Mouse (Mus musculus) right cerebral cortex, postnatal 14 days (tissue): Measurements from ENCODE around the gene Lamb1.
A peak's percentile ranks its signal among the peaks of the same experiment; 100 is the strongest.

Experiments used
- DNase-seq: peaks from one replicate; pipeline ENCODE4 v3.0.0; 2022

Gene Lamb1

GRCm38 (mm10) chr12:31293361-31294142, 28.5 kb downstream of the Lamb1 start:
- no peak for DNase-seq

- no peak for DNase-seq
These were observed 29.5 kb downstream of the Lamb1 start for GRCm38 (mm10) chr12:31294526-31294925.

GRCm38 (mm10) chr12:31294996-31295395, 30.0 kb downstream of the Lamb1 start:
- DNase-seq, result no peak

GRCm38 (mm10) chr12:31295505-31295904, 30.5 kb downstream of the Lamb1 start:
- DNase-seq, result no peak

- no peak for DNase-seq
These were observed 31.1 kb downstream of the Lamb1 start for GRCm38 (mm10) chr12:31296097-31296496.

- no peak for DNase-seq
These were observed 33.1 kb downstream of the Lamb1 start for GRCm38 (mm10) chr12:31298122-31298521.

DNA sequence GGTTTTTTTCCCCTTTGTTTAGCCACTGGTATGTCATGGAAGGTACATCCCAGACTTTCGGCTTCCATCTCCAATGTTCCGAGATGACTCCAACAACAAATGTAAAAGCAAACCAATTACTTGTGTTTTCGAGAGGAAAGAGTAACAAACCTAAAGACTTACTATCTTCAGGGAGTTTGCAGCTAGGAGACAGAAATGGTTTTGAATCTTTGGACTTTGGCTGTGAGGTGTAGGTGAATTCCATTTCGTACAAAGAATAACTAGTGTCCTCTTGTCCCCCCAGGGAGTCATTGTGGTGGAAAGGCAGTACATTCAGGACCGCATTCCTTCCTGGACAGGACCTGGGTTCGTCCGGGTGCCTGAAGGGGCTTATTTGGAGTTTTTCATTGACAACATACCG, 33.5 kb downstream of the Lamb1 start:
- no peak for DNase-seq

- no peak for DNase-seq
These were observed 34.1 kb downstream of the Lamb1 start for GRCm38 (mm10) chr12:31299126-31299525.

DNA sequence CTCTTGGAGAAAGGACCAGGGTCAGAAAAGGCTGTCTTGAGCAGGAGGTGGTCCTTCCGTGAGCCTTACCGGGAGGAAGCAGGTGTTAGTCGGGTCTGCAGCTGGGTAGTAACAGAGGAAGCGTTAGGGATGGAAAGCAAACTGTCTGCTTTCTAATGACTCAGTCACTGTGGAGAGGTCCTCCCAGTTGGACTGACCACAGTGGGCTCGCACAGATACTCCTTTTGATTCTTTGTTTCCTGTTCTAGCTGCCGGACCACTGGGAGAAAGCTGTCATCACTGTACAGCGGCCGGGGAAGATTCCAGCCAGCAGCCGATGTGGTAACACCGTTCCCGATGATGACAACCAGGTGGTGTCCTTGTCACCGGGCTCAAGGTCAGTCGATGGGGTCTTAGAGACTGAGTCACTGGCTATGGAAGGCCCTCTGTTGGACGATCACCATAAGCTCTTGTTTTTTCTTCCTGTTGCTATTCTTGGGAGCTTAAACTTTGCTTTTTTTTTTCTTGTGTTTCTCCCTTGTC, 34.7 kb downstream of the Lamb1 start:
- no peak for DNase-seq

GRCm38 (mm10) chr12:31300276-31300675, 35.2 kb downstream of the Lamb1 start:
- no peak for DNase-seq

- DNase-seq, result no peak
These were observed 37.2 kb downstream of the Lamb1 start for GRCm38 (mm10) chr12:31302266-31302665.

- DNase-seq, result no peak
These were observed 37.9 kb downstream of the Lamb1 start for GRCm38 (mm10) chr12:31302766-31303511.

GRCm38 (mm10) chr12:31306075-31306675, 41.1 kb downstream of the Lamb1 start:
- DNase-seq, result peak; percentile 31

- no peak for DNase-seq
These were observed 42.0 kb downstream of the Lamb1 start for GRCm38 (mm10) chr12:31307011-31307410.

- no peak for DNase-seq
These were observed 42.7 kb downstream of the Lamb1 start for GRCm38 (mm10) chr12:31307756-31308155.

GRCm38 (mm10) chr12:31310687-31311086, 45.7 kb downstream of the Lamb1 start:
- no peak for DNase-seq

DNA sequence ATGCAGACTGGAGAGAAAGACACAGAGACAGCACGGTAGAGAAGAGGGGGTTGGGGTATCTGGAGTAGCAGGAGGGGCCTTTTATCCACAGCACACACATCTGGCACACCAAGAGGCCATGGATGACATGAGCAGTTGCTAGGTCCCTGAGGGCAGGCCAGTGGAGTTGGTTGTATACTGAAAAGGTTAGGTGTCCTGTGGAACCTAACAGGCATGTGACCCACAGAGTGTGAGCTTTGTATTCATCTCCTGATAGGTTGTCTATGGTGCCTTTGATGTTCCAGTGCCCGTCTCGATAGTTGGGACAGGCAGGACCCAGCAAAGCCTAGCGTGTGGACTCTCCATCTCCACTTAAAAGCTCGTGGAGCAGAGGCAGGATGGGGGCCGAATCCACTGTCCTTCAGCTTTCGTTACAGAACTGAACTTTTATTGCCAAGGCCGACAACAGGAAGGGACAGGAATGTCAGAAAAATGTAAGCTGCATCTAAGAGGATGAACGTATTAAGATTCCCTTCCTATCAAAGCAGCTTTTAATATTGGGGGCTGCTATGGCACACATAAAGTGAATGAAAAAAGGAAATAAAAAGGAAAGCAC, 46.7 kb downstream of the Lamb1 start:
- DNase-seq, result no peak

- no peak for DNase-seq
These were observed 47.2 kb downstream of the Lamb1 start for GRCm38 (mm10) chr12:31312281-31312680.

- no peak for DNase-seq
These were observed 48.1 kb downstream of the Lamb1 start for GRCm38 (mm10) chr12:31313136-31313535.

DNA sequence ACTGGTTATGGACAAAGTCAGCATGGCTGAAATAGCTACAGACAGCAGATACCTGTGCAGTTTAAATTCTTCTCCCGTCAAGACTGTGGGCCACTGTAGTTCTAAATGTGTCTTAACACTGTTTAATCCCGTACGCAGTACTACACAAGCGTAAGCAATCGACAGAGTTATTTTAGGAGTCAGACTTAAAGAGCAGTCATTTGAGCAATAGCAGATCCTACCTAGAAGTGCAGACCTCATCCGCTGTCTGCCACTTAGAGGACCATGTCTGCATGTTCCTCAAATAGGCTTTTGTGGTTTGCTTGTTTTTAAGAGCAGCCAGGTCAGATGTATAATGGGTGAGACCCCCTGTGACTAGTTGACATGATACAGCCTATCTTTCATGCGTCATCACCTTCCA, 49.3 kb downstream of the Lamb1 start:
- no peak for DNase-seq

- DNase-seq, result no peak
These were observed 50.9 kb downstream of the Lamb1 start for GRCm38 (mm10) chr12:31315961-31316360.

- no peak for DNase-seq
These were observed 52.8 kb downstream of the Lamb1 start for GRCm38 (mm10) chr12:31317670-31318408.
